Mouse (Mus musculus) liver, postnatal 0 days (tissue): Measurements from ENCODE around the gene 4930544D05Rik.

Experiments
- CTCF ChIP-seq: sonication (generic); IDR thresholded peaks from 2 replicates; pipeline ENCODE4 v1.5.1; 2016; ENCODE audit warnings: antibody characterized with exemption, low read depth
- EP300 ChIP-seq: IDR thresholded peaks from 2 replicates; pipeline ENCODE4 v1.6.1; 2016; ENCODE audit warnings: antibody characterized with exemption, low read depth, mild to moderate bottlenecking

DNA sequence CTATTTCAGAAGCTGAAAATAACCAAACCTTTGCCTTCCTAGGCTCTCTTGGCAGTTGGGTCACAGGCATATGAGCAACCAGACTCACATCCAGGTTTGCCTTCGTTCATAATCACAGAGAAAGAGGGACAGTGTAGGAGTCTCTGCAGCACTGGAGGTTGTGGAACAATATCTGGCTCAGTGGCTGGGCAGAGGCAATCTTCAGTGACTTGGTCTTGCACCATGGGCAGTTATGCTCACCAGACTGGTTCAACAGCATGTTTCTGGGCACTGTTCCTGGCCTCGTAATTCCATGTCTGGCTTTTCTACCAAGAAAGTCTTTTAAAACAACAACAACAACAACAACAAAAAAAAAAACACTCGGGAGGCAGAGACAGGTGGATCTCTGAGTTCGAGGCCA, 20.0 kb downstream of the 4930544D05Rik start:
- TF ChIP-seq CTCF (no peak), EP300 (no peak)
